Mouse (Mus musculus) E14TG2a.4 (cell line): Measurements from ENCODE around the gene Cnot6.

Experiments used
- CTCF ChIP-seq: conservative IDR thresholded peaks from 2 replicates; pipeline ENCODE4 v1.5.1; 2014; ENCODE audit warnings: low read length
- NANOG ChIP-seq: IDR thresholded peaks from 2 replicates; pipeline ENCODE4 v1.6.1; 2014; ENCODE audit warnings: borderline replicate concordance, low read length, mixed read lengths
- POU5F1 ChIP-seq: IDR thresholded peaks from 2 replicates; pipeline ENCODE4 v1.6.1; 2014; ENCODE audit warnings: low read length, borderline replicate concordance

DNA sequence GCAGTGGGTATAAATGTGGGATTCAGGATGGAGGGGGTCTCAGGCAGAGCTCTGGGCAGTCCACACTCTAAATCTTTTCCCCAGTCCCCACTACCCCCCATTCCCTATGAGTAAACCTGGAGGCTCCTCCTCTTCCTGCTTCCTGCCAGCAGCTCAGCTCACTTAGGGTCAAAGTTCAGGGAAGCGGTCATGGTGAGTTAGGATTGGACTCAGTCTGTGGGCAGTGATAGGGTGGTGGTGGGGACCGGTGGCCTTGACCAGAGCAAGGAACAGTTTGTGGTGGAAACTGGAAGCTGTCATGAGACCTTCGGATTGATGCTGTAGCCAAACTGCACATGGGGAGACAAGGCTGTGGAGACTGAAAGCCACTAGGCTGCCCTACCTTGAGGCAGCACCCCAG, 88.4 kb downstream of the Cnot6 start:
- no peak for TF ChIP-seq POU5F1
- TF ChIP-seq CTCF = no peak
- TF ChIP-seq NANOG = no peak
